14 mouse cellular contexts compared by ENCODE assay signal in the genomic region with DNA sequence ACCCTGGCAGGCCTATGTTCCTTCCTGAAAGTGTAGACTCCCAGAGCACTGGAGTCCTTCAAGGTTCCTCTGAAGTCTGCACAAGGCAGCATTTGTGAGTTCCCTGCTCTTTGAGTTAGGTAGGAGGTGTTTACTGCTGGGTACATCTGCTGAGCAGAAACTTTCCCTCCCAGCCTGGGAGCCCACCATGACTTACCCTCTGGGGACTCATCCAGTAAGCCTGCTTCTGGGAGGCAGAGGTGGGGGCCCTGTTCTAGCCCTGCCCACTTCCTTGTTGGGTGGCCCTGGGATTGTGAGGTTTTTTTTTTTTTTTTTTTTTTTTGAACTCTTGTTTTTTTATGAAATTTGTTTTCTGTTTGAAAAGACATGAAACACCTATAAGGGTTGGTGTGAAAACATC.
"Had no signal": no experiment of that assay in that cellular context is flagged by ENCODE, and none has a peak within 500 bp of the region (broad histone marks: within the 10 kb centered on the region; RNA-seq: fewer than 3 reads in every experiment).

No protein-coding gene starts in this region.

- H3K27ac ChIP-seq: liver, embryonic 14.5 days; midbrain, embryonic 13.5 days; neural tube, embryonic 15.5 days; stomach, postnatal 0 days had no signal

- DNase-seq: kidney, adult 2 months; kidney, postnatal 25 days; layer of hippocampus, postnatal 36 days; left cerebral cortex, postnatal 4 days; lung, adult 2 months; lung, postnatal 36 days; right cerebral cortex, adult 18-20 months; thymus, postnatal 4 days had no signal

- H3K9ac ChIP-seq: liver, embryonic 14.5 days; midbrain, embryonic 13.5 days; neural tube, embryonic 15.5 days had no signal

- H3K4me3 ChIP-seq: midbrain, embryonic 13.5 days; neural tube, embryonic 15.5 days had no signal

- H3K4me1 ChIP-seq: midbrain, embryonic 13.5 days; neural tube, embryonic 15.5 days had no signal

- H3K9me3 ChIP-seq: midbrain, embryonic 13.5 days; neural tube, embryonic 15.5 days had no signal

- H3K27me3 ChIP-seq: midbrain, embryonic 13.5 days; neural tube, embryonic 15.5 days had no signal

- H3K4me2 ChIP-seq: midbrain, embryonic 13.5 days; neural tube, embryonic 15.5 days had no signal

- H3K36me3 ChIP-seq: midbrain, embryonic 13.5 days; neural tube, embryonic 15.5 days had no signal

- ATAC-seq: intestine, embryonic 16.5 days; lung, postnatal 0 days; midbrain, embryonic 13.5 days had no signal
